Mouse (Mus musculus): Measurements from ENCODE around the gene Zdhhc9. TPM values are rescaled to one million over a fixed set of nuclear protein-coding genes. Genes with fewer than 3 reads are reported as not detected.

The Zdhhc9 gene
- total RNA-seq, 2 experiments from 2014 or later = 19.1 to 21.0 TPM

GRCm38 (mm10) chrX:48126903-48127476 is 81.7 kb downstream of the Zdhhc9 start:
- no peak for DNase-seq

GRCm38 (mm10) chrX:48124132-48125071 is 84.3 kb downstream of the Zdhhc9 start:
- DNase-seq = peak; percentile 82

Other genes with a start within 250 kb of the Zdhhc9 start
- 10 to 100 TPM; 10.1 to 17.0 TPM for gene Apln, start 174.0 kb downstream of the Zdhhc9 start, total RNA-seq (2021)
- gene Xpnpep2, start 100.2 kb downstream of the Zdhhc9 start, total RNA-seq (2021) = 1 to 10 TPM; 1.5 to 2.1 TPM
- gene Sash3, start 62.4 kb downstream of the Zdhhc9 start, total RNA-seq (2021) = 1 to 10 TPM; 4.7 to 5.3 TPM
- gene Utp14a, start 48.0 kb upstream of the Zdhhc9 start, total RNA-seq (2021) = 10 to 100 TPM; 14.9 to 18.5 TPM
- gene Bcorl1, start 132.5 kb upstream of the Zdhhc9 start, total RNA-seq (2021) = 10 to 100 TPM in 1 of 2 experiments, 1 to 10 TPM in 1; 9.9 to 12.6 TPM